Mouse (Mus musculus) neural tube, embryonic 15.5 days (tissue): Measurements from ENCODE around the gene Rcan1. TPM values are rescaled to one million over a fixed set of nuclear protein-coding genes. Genes with fewer than 3 reads are reported as not detected.

Experiments used
- ATAC-seq: fragments of 200-750 bp; cut with Nextera tagmentation; 2 replicates; pipeline ENCODE4 v1.8.0; 2017; ENCODE audit warnings: mild to moderate bottlenecking, moderate TSS enrichment, moderate library complexity; ENCODE audit not compliant: low FRiP score
- H3K27ac ChIP-seq: fragments of 300-500 bp; sonication (generic); replicated peaks from 2 replicates; pipeline ENCODE4 v1.5.1; 2015; ENCODE audit warnings: mild to moderate bottlenecking, inconsistent platforms
- H3K27me3 ChIP-seq: fragments of 300-500 bp; sonication (generic); replicated peaks from 2 replicates; pipeline ENCODE4 v1.6.1; 2015; ENCODE audit warnings: inconsistent platforms
- H3K36me3 ChIP-seq: fragments of 300-500 bp; sonication (generic); 2 replicates; pipeline ENCODE4 v1.6.1; 2015; ENCODE audit warnings: inconsistent platforms
- H3K4me1 ChIP-seq: fragments of 300-500 bp; sonication (generic); 2 replicates; pipeline ENCODE4 v1.6.1; 2015; ENCODE audit warnings: inconsistent platforms
- H3K4me2 ChIP-seq: fragments of 300-500 bp; sonication (generic); 2 replicates; pipeline ENCODE4 v1.6.1; 2015; ENCODE audit warnings: inconsistent platforms, mild to moderate bottlenecking, moderate library complexity
- H3K4me3 ChIP-seq: fragments of 300-500 bp; sonication (generic); replicated peaks from 2 replicates; pipeline ENCODE4 v1.5.1; 2015; ENCODE audit warnings: mild to moderate bottlenecking, inconsistent platforms
- H3K9ac ChIP-seq: fragments of 300-500 bp; sonication (generic); replicated peaks from 2 replicates; pipeline ENCODE4 v1.6.1; 2015; ENCODE audit warnings: mild to moderate bottlenecking, inconsistent platforms
- H3K9me3 ChIP-seq: fragments of 300-500 bp; sonication (generic); replicated peaks from 2 replicates; pipeline ENCODE4 v1.6.1; 2016; ENCODE audit warnings: inconsistent platforms
- WGBS: fragments of 180-500 bp; shearing (Covaris S2); methylation state at CpG from one replicate; pipeline ENCODE4 v1.1.7; 2015; ENCODE audit warnings: mixed read lengths; 5-methylcytosine and 5-hydroxymethylcytosine counted together
- polyA plus RNA-seq: library from polyadenylated mRNA; unstranded; fragments of >200 nt; fragmentation: Nextera tagmentation; extraction: Ambion mirVana; gene quantifications from 2 replicates; pipeline ENCODE4 v1.2.1, GENCODE M21; 2015

Rcan1 gene
- polyA plus RNA-seq, 1 experiment from 2014 or later = 79.4 TPM

DNA sequence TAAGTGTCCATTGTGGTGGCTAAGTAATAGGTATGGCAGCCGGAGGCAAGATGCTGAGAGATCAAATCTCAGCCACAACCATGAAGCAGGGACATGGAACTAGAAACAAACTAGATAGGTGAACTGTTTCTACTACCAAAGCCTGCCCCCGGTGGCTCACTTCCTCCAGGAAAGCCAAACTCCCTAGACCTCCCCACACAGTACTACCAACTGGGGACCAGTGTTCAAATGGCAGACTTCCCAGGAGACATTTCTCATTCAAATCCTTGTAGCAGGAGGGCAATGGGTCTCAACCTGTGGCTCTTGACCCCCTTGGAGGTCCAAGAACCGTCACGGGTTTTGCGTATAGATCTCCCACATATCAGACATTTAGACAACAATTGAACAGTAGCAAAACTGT lies 3.6 kb downstream of the Rcan1 start:
- no peaks in the 10 kb centered on the region; the same call in 1 of the 2 replicates for H3K36me3 ChIP-seq
- WGBS = 80% methylated on average over 5 of the region's 5 CpGs
- H3K4me1 ChIP-seq = peaks cover 26% of the 10 kb centered on the region
- H3K9ac ChIP-seq = no peak overlapping the region
- H3K27ac ChIP-seq = no peak overlapping the region
- no peak overlapping the region for H3K4me3 ChIP-seq
- no peak overlapping the region for H3K4me2 ChIP-seq
- H3K27me3 ChIP-seq = no peaks in the 10 kb centered on the region
- H3K9me3 ChIP-seq = no peaks in the 10 kb centered on the region
- ATAC-seq = no peak

DNA sequence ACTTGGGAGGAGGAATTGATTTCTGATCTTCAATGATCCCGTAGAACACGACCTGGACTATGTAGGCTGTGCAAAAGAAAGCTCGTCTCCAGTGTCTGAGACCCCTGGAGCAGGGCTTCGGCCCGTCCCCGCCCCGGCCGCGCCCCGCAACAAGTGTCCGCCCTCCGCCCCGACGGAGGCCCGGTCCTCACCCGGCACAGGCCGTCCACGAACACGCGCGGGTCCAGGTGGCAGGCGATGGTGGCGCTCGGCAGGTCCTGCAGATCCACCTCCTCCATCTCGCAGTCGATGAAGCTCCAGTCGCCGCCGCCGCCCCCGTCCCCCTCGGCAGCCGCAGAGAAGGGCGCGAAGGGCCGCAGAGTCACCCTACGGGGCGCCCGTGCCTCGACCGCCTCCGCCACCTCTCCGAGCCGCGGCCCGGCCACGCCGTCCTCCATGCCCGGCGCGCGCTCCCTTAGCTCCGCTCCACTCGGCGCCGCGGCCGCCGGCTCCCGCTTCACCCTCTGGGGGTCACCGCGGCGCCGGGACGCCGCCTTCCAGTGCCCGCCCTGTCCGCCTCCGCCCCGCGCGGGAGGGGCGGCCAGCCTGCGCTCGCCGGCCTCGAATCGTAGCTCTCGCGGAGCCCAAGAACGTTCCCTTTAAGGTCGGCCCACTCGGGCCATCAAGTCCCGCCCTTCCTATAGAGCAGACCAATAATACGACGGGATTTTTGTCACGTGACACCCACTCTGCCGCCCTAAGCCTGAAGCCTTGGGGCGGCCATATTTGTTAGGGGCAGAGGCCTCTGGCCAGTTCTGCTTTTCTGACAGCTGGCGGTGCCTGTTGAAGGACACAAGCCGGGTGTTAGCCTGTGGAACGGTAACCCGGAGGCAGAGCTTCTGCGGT lies 4.8 kb downstream of the Rcan1 start:
- under 1% methylated on average over 91 of the region's 94 CpGs for WGBS
- H3K27me3 ChIP-seq = no peaks in the 10 kb centered on the region
- H3K4me2 ChIP-seq = peak overlapping the region; percentile 69
- peak overlapping the region; percentile 56 for H3K9ac ChIP-seq
- peaks cover 26% of the 10 kb centered on the region for H3K4me1 ChIP-seq
- H3K9me3 ChIP-seq = no peaks in the 10 kb centered on the region
- peak overlapping the region; percentile 91 for H3K4me3 ChIP-seq
- ATAC-seq = peak; percentile 98
- H3K36me3 ChIP-seq = no peaks in the 10 kb centered on the region; the same call in 1 of the 2 replicates
- peak overlapping the region; percentile 87 for H3K27ac ChIP-seq

DNA sequence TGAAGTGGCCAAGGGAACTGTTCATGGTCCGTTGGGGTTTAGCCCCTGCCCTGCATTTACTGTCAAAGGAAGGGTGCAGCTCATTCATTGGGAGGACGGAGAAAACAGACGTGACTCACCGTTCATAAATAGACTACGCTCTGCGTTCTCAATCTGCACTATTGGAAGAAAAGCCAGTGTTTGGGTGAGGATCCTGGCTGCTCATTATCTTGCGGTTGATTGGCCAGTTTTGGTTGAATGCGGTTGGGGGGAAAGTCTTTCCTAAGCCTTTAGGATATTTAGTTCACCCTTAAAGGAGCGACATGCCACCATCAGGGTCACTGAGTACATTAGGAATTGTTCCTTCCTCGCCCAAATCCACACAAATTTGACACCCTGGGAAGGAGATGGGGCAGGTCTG lies 5.4 kb downstream of the Rcan1 start:
- Histone ChIP-seq H3K9me3 (no peaks in the 10 kb centered on the region), H3K4me1 (peaks cover 26% of the 10 kb centered on the region), H3K27ac (peak overlapping the region; percentile 87), H3K36me3 (no peaks in the 10 kb centered on the region; the same call in 1 of the 2 replicates), H3K9ac (peak overlapping the region; percentile 56), H3K4me2 (peak overlapping the region; percentile 69), H3K27me3 (no peaks in the 10 kb centered on the region), H3K4me3 (peak overlapping the region; percentile 91)
- 1% methylated on average over 10 of the region's 10 CpGs for WGBS
- ATAC-seq = no peak

DNA sequence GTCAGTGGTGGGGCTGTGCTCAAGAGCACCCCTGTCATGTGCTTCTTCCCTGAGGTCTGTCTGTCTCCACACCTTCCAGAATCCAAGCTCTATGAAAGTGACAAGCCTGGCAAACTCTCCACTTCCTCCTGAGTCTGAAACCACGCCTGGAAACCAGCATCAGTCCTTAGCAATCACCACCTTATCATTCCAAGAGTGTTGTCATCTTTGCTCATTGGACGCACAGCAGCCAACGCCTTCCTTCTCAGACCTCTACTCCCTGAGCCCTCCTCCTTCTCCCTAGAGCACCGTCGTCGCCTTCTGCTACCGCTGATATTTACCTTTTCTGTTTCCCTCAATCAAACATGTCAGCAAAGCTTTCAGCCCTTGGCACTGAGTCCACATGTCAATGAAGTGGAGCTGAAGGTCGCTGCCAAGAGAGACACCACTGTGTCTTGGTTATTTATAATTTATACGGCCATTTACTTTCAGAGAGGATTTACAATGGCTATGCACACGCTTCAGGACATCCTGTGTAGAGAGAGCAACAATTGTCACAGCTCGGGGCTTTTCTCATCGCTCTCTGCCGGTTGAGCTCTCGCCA lies 6.2 kb downstream of the Rcan1 start:
- peaks cover 29% of the 10 kb centered on the region for H3K4me1 ChIP-seq
- H3K27me3 ChIP-seq = no peaks in the 10 kb centered on the region
- peak overlapping the region; percentile 69 for H3K4me2 ChIP-seq
- ATAC-seq = no peak
- H3K27ac ChIP-seq = peak overlapping the region; percentile 87; the same call in 1 of the 2 replicates
- H3K9me3 ChIP-seq = no peaks in the 10 kb centered on the region
- WGBS = 26% methylated on average over 14 of the region's 14 CpGs
- peak overlapping the region; percentile 91 for H3K4me3 ChIP-seq
- H3K9ac ChIP-seq = peak overlapping the region; percentile 56
- no peaks in the 10 kb centered on the region; the same call in 1 of the 2 replicates for H3K36me3 ChIP-seq

DNA sequence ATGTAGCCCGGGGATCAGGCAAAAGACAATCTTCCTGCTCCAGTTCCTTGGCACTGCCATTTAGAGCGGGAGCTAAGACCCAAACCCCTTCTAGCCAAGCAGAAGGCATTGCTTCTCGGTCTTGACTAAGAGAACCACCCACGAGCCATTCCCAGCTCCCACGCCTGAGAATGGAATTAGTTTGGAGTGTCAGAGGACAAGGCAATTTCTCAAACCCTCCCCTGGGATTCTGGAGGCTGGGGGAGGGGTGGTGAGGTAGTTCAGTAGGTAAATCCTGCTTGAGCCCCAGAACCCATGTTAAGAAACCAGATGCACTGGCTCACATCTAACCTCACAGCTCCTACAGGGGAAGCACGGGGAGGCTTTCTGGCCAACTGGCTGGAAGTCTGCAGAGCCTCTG lies 9.3 kb downstream of the Rcan1 start:
- H3K36me3 ChIP-seq = no peaks in the 10 kb centered on the region; the same call in 1 of the 2 replicates
- no peak overlapping the region for H3K4me3 ChIP-seq
- H3K9me3 ChIP-seq = no peaks in the 10 kb centered on the region
- 74% methylated on average over 6 of the region's 6 CpGs for WGBS
- H3K9ac ChIP-seq = no peak overlapping the region
- no peaks in the 10 kb centered on the region for H3K27me3 ChIP-seq
- ATAC-seq = no peak
- H3K4me2 ChIP-seq = no peak overlapping the region
- peaks cover 32% of the 10 kb centered on the region for H3K4me1 ChIP-seq
- no peak overlapping the region for H3K27ac ChIP-seq

DNA sequence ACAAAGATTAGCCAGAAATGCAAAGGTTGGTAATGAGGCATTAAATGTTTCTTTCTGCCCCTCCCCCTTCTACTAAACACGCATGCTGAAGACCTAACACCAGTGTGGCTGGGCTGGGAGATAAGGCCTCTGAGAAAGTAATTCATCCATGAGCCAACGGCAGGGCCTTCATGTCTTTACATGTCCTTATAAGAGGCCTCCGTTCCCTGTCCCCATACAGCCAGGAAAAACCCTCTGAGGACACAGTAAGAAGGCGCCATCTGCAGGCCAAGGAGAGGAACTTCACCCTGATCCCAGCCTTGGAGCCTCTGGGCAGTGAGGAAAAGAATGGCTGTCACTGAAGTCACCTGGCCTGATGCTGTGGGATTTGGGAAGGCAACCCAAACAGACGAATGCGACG lies 13.1 kb downstream of the Rcan1 start:
- H3K36me3 ChIP-seq = no peaks in the 10 kb centered on the region
- no peak overlapping the region for H3K4me3 ChIP-seq
- no peaks in the 10 kb centered on the region for H3K9me3 ChIP-seq
- H3K4me1 ChIP-seq = peaks cover 7% of the 10 kb centered on the region
- H3K4me2 ChIP-seq = no peak overlapping the region
- H3K9ac ChIP-seq = 0 out of 2 replicates have a peak overlapping the region, but pooled peaks have one; percentile 17
- H3K27me3 ChIP-seq = no peaks in the 10 kb centered on the region
- H3K27ac ChIP-seq = no peak overlapping the region
- 0 out of 2 replicates have a peak, but pooled peaks have one; percentile 46 for ATAC-seq
- WGBS = 23% methylated on average over 7 of the region's 7 CpGs

DNA sequence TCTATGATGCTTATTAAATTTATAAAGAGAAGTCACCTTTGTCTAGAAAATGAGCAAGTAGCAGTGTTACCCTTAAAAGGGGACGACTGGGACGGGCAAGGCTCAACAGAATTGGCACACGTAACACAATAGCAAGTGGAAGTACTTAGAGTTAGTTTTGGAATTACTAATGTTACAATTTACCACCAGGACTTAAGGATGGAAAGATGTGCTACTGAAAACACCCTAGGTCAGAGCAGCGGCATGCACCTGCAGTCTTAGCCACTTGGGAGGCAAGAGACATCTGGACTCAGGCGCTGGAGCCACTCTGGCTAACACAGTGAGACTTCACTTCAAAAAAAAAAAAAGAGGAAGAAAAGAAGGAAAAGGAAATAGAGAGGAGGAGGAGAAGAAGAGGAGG lies 14.7 kb downstream of the Rcan1 start:
- H3K27me3 ChIP-seq = no peaks in the 10 kb centered on the region
- no peak overlapping the region for H3K9ac ChIP-seq
- H3K4me2 ChIP-seq = no peak overlapping the region
- peaks cover 9% of the 10 kb centered on the region; the same call in 1 of the 2 replicates for H3K36me3 ChIP-seq
- H3K9me3 ChIP-seq = no peaks in the 10 kb centered on the region
- 93% methylated on average over 5 of the region's 5 CpGs for WGBS
- peaks cover 7% of the 10 kb centered on the region for H3K4me1 ChIP-seq
- H3K4me3 ChIP-seq = no peak overlapping the region
- no peak for ATAC-seq
- H3K27ac ChIP-seq = no peak overlapping the region

DNA sequence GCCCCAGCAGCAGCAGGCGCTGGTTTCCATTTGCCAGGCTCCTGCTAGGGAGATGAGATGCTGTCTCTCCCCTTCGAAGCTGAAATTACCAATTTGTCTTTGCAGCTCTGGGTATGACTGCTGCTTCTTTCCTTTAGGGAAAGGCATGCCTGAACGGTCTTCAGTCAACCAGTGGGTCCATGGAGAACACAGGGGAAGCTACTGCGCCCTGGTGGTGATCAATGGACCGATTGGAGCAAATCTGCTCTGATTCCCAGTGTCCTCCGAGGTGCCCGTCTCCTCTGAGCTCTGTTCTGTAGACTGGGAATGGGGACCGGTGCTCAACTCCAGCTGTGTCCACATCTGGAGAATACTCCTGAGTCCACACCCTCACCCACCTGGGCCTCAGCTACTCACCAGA lies 15.2 kb downstream of the Rcan1 start:
- H3K9ac ChIP-seq = no peak overlapping the region
- 76% methylated on average over 8 of the region's 8 CpGs for WGBS
- H3K9me3 ChIP-seq = no peaks in the 10 kb centered on the region
- peaks cover 13% of the 10 kb centered on the region; the same call in 1 of the 2 replicates for H3K36me3 ChIP-seq
- H3K27ac ChIP-seq = no peak overlapping the region
- no peaks in the 10 kb centered on the region for H3K27me3 ChIP-seq
- no peak for ATAC-seq
- no peak overlapping the region for H3K4me3 ChIP-seq
- no peak overlapping the region for H3K4me2 ChIP-seq
- peaks cover 7% of the 10 kb centered on the region for H3K4me1 ChIP-seq

DNA sequence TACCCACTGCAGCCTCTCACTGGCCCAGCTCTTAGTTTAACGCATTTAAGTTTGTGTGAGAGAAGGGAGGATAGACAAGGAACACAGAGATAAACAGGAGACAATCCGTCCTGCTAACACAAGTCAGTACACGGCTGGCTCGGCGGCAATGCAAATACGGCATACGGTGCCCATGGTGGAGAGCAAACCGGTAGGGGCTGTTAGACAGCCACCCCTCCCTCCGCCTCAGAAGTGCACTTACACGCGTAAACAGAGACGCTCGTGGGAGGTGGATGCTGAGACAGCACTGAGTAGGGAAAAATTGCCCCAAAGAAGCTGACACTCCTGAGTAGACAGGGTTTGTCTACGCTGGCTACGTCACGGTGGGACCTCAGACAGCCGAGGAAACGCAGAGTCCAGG lies 16.2 kb downstream of the Rcan1 start:
- H3K4me3 ChIP-seq = no peak overlapping the region
- H3K4me2 ChIP-seq = no peak overlapping the region
- 86% methylated on average over 18 of the region's 18 CpGs for WGBS
- peaks cover 4% of the 10 kb centered on the region for H3K4me1 ChIP-seq
- H3K36me3 ChIP-seq = peaks cover 13% of the 10 kb centered on the region; the same call in 1 of the 2 replicates
- ATAC-seq = no peak
- no peaks in the 10 kb centered on the region for H3K27me3 ChIP-seq
- H3K27ac ChIP-seq = no peak overlapping the region
- no peaks in the 10 kb centered on the region for H3K9me3 ChIP-seq
- H3K9ac ChIP-seq = no peak overlapping the region

DNA sequence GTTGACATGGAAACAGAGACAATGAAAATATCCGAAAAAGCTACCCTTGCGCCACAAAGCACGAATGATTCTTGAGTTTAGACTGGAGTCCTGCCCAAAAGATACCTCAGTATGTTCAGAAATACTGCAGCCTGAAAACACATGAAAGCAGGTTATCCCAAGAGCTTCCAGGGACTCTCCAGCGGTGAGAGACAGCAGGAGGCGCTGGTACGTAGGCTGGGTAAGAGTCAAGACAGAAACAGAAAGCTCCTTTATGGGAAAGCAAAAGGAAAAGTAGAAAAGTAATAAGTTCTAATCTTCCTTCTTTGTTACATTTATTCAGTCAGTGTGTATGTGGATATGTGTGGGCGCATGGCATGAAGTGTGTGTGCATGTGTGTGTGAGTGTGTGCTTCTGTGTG lies 16.7 kb downstream of the Rcan1 start:
- no peak overlapping the region for H3K9ac ChIP-seq
- H3K4me3 ChIP-seq = no peak overlapping the region
- H3K27ac ChIP-seq = no peak overlapping the region
- ATAC-seq = no peak
- H3K4me1 ChIP-seq = peaks cover 4% of the 10 kb centered on the region
- peaks cover 13% of the 10 kb centered on the region; the same call in 1 of the 2 replicates for H3K36me3 ChIP-seq
- H3K4me2 ChIP-seq = no peak overlapping the region
- no peaks in the 10 kb centered on the region for H3K27me3 ChIP-seq
- WGBS = 92% methylated on average over 7 of the region's 7 CpGs
- no peaks in the 10 kb centered on the region for H3K9me3 ChIP-seq

DNA sequence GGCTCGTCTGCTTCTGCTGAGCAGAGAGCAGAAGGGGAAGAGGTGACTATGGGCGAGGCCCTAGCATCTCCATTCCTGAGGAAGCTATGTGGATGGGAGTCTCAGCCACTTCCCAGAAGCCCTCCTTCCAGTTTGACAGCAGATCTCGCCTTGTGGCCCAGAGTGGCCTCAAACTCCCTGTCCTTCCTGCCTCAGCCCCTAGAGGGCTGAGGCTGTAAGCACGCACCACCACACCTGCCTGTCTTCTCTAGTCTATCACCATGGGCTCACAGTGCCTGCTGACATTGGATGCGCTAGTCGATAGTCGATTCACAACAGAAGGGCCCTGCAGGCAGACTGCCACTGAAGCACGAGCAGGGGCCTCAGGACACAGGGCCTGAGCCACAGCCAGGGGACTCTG lies 18.1 kb downstream of the Rcan1 start:
- Histone ChIP-seq H3K9me3 (no peaks in the 10 kb centered on the region), H3K9ac (no peak overlapping the region), H3K4me3 (no peak overlapping the region), H3K4me1 (peaks cover 3% of the 10 kb centered on the region), H3K36me3 (peaks cover 13% of the 10 kb centered on the region; the same call in 1 of the 2 replicates), H3K4me2 (no peak overlapping the region), H3K27ac (no peak overlapping the region), H3K27me3 (no peaks in the 10 kb centered on the region)
- ATAC-seq = no peak
- WGBS = 66% methylated on average over 8 of the region's 8 CpGs
